Mouse (Mus musculus) heart, postnatal 0 days (tissue): ENCODE measurements around the gene Pde3a.

Source experiments
- CTCF ChIP-seq: IDR thresholded peaks from 2 replicates; pipeline ENCODE4 v1.5.1; 2016; ENCODE audit warnings: antibody characterized with exemption, control low read depth, low read depth
- EP300 ChIP-seq: IDR thresholded peaks from 2 replicates; pipeline ENCODE4 v1.6.1; 2016; ENCODE audit warnings: antibody characterized with exemption, low read depth

DNA sequence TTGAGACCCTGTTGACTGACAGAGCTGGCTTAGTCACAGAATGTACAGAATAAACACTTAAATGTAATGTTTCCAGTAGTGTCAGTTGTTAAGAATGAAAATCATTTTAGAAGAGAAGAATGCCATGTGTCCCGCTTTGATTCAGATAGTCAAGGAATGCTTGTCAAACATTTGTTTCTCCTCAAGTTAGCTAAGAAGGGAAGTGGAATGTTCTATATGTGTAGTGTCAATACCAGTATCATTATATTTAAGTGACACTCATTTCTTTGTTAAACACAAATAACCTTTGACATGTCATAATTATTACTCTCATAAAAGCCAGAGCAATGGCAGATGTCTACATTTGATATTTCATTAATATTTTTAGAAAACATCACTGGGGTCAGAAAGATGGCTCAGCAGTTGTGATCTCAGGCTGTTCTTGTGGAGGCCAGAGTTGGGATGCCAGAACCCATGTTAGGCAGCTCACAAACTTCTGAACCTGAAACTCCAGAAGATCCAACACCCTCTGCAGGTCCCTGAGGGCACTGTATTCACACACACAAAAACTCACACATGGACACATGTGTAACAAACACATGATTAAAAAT is 40.7 kb upstream of the Pde3a start:
- no peak for TF ChIP-seq CTCF
- no peak for TF ChIP-seq EP300
